Mouse (Mus musculus): ENCODE data around the gene Nisch. TPM values are rescaled to one million over a fixed set of nuclear protein-coding genes. Genes with fewer than 3 reads are reported as not detected.

Nisch gene
- polyA plus RNA-seq, 1 experiment = 10.6 TPM

GRCm38 (mm10) chr14:31208084-31208483 lies 8.7 kb downstream of the Nisch start, which contains the start of gene Tnnc1:
Gene Tnnc1 (plus strand): TSS chr14:31208312.
- Histone ChIP-seq H3K36me3 (ENCODE audit: control insufficient read depth) (peaks cover 21% of the 10 kb centered on the region), H3K9me3 (ENCODE audit: control insufficient read depth, low read length) (no peaks in the 10 kb centered on the region), H3K4me1 (ENCODE audit: control insufficient read depth) (peaks cover 34% of the 10 kb centered on the region), H3K4me3 (replicated peaks) (peak within 1 kb of the TSS; percentile 68), H3K27me3 (ENCODE audit: control insufficient read depth) (0 out of 2 replicates have a peak, but pooled peaks cover 2% of the 10 kb centered on the region)
- TF ChIP-seq TAL1 (IDR thresholded peaks at IDR 0.05; ENCODE audit: low read length) (no peak), GATA1 (IDR thresholded peaks at IDR 0.05; ENCODE audit: low read length) (no peak)

GRCm38 (mm10) chr14:31207070-31207830 lies 9.5 kb downstream of the Nisch start:
- Histone ChIP-seq H3K4me1 (ENCODE audit: control insufficient read depth) (peaks cover 34% of the 10 kb centered on the region), H3K27me3 (ENCODE audit: control insufficient read depth) (0 out of 2 replicates have a peak, but pooled peaks cover 2% of the 10 kb centered on the region), H3K9me3 (ENCODE audit: control insufficient read depth, low read length) (no peaks in the 10 kb centered on the region), H3K36me3 (ENCODE audit: control insufficient read depth) (peaks cover 30% of the 10 kb centered on the region), H3K4me3 (replicated peaks) (peak overlapping the region; percentile 68)
- TF ChIP-seq GATA1 (IDR thresholded peaks at IDR 0.05; ENCODE audit: low read length) (no peak), TAL1 (IDR thresholded peaks at IDR 0.05; ENCODE audit: low read length) (peak; percentile 81)

GRCm38 (mm10) chr14:31206472-31206981 lies 10.2 kb downstream of the Nisch start:
- Histone ChIP-seq H3K4me1 (ENCODE audit: control insufficient read depth) (peaks cover 34% of the 10 kb centered on the region), H3K36me3 (ENCODE audit: control insufficient read depth) (peaks cover 37% of the 10 kb centered on the region), H3K9me3 (ENCODE audit: control insufficient read depth, low read length) (no peaks in the 10 kb centered on the region), H3K27me3 (ENCODE audit: control insufficient read depth) (no peaks in the 10 kb centered on the region), H3K4me3 (replicated peaks) (peak overlapping the region; percentile 68)
- TF ChIP-seq GATA1 (IDR thresholded peaks at IDR 0.05; ENCODE audit: low read length) (no peak), TAL1 (IDR thresholded peaks at IDR 0.05; ENCODE audit: low read length) (no peak)

- peak overlapping the region; percentile 68 for H3K4me3 ChIP-seq (replicated peaks)
- peaks cover 34% of the 10 kb centered on the region for H3K4me1 ChIP-seq (ENCODE audit: control insufficient read depth)
- no peaks in the 10 kb centered on the region for H3K27me3 ChIP-seq (ENCODE audit: control insufficient read depth)
- no peak for TF ChIP-seq TAL1 (IDR thresholded peaks at IDR 0.05; ENCODE audit: low read length)
- TF ChIP-seq GATA1 (IDR thresholded peaks at IDR 0.05; ENCODE audit: low read length) = no peak
- peaks cover 43% of the 10 kb centered on the region for H3K36me3 ChIP-seq (ENCODE audit: control insufficient read depth)
- H3K9me3 ChIP-seq (ENCODE audit: control insufficient read depth, low read length) = no peaks in the 10 kb centered on the region
These were observed 10.9 kb downstream of the Nisch start for GRCm38 (mm10) chr14:31205562-31206467.

- Histone ChIP-seq H3K4me1 (ENCODE audit: control insufficient read depth) (peaks cover 34% of the 10 kb centered on the region), H3K36me3 (ENCODE audit: control insufficient read depth) (peaks cover 49% of the 10 kb centered on the region), H3K9me3 (ENCODE audit: control insufficient read depth, low read length) (no peaks in the 10 kb centered on the region), H3K4me3 (replicated peaks) (peak overlapping the region; percentile 68), H3K27me3 (ENCODE audit: control insufficient read depth) (no peaks in the 10 kb centered on the region)
- TF ChIP-seq TAL1 (IDR thresholded peaks at IDR 0.05; ENCODE audit: low read length) (no peak), GATA1 (IDR thresholded peaks at IDR 0.05; ENCODE audit: low read length) (no peak)
These were observed 11.5 kb downstream of the Nisch start for GRCm38 (mm10) chr14:31205244-31205561.

GRCm38 (mm10) chr14:31204844-31205243 lies 11.9 kb downstream of the Nisch start:
- H3K4me1 ChIP-seq (ENCODE audit: control insufficient read depth) = peaks cover 34% of the 10 kb centered on the region
- no peaks in the 10 kb centered on the region for H3K27me3 ChIP-seq (ENCODE audit: control insufficient read depth)
- no peak for TF ChIP-seq GATA1 (IDR thresholded peaks at IDR 0.05; ENCODE audit: low read length)
- TF ChIP-seq TAL1 (IDR thresholded peaks at IDR 0.05; ENCODE audit: low read length) = no peak
- H3K36me3 ChIP-seq (ENCODE audit: control insufficient read depth) = peaks cover 53% of the 10 kb centered on the region
- peak overlapping the region; percentile 68 for H3K4me3 ChIP-seq (replicated peaks)
- H3K9me3 ChIP-seq (ENCODE audit: control insufficient read depth, low read length) = no peaks in the 10 kb centered on the region

GRCm38 (mm10) chr14:31200038-31200437 lies 16.7 kb downstream of the Nisch start:
- peaks cover 12% of the 10 kb centered on the region for H3K4me1 ChIP-seq (ENCODE audit: control insufficient read depth)
- peaks cover 89% of the 10 kb centered on the region for H3K36me3 ChIP-seq (ENCODE audit: control insufficient read depth)
- TF ChIP-seq TAL1 (IDR thresholded peaks at IDR 0.05; ENCODE audit: low read length) = no peak
- no peak for TF ChIP-seq GATA1 (IDR thresholded peaks at IDR 0.05; ENCODE audit: low read length)

GRCm38 (mm10) chr14:31199599-31199998 lies 17.1 kb downstream of the Nisch start:
- TF ChIP-seq GATA1 (IDR thresholded peaks at IDR 0.05; ENCODE audit: low read length) (no peak), TAL1 (IDR thresholded peaks at IDR 0.05; ENCODE audit: low read length) (no peak)
- H3K9me3 ChIP-seq (ENCODE audit: control insufficient read depth, low read length) = no peaks in the 10 kb centered on the region
- peaks cover 7% of the 10 kb centered on the region for H3K4me1 ChIP-seq (ENCODE audit: control insufficient read depth)
- H3K4me3 ChIP-seq (replicated peaks) = no peak overlapping the region
- no peaks in the 10 kb centered on the region for H3K27me3 ChIP-seq (ENCODE audit: control insufficient read depth)
- H3K36me3 ChIP-seq (ENCODE audit: control insufficient read depth) = peaks cover 89% of the 10 kb centered on the region

More at GRCm38 (mm10) chr14:31200038-31200437, 16.7 kb downstream of the Nisch start:
- H3K9me3 ChIP-seq (ENCODE audit: control insufficient read depth, low read length) = no peaks in the 10 kb centered on the region
- H3K4me3 ChIP-seq (replicated peaks) = no peak overlapping the region
- H3K27me3 ChIP-seq (ENCODE audit: control insufficient read depth) = no peaks in the 10 kb centered on the region
